Mouse (Mus musculus): ENCODE measurements at regions not wholly inside any gene's neighbourhood (a gene's known extent, or its start where the extent isn't known, plus 50 kb on each side); places are given as distances from the start of the nearest gene placed in this dataset.
A peak's percentile ranks its signal among the peaks of the same experiment; 100 is the strongest.
"Not testable (repeated sequence)": the region's sequence is repeated elsewhere in the genome, so short reads cannot be mapped to it uniquely, and the experiment has no call there.

- no peak for DNase-seq (ENCODE audit: low read depth)
Measured at GRCm38 (mm10) chr17:81319605-81320004, 122.0 kb upstream of the Gm11096 start.

- DNase-seq (ENCODE audit: low read depth), result no peak
Measured at GRCm38 (mm10) chr17:81316655-81317054, 124.9 kb upstream of the Gm11096 start.

- DNase-seq (ENCODE audit: low read depth), result no peak
Measured at GRCm38 (mm10) chr17:81305880-81306279, 135.7 kb upstream of the Gm11096 start.

GRCm38 (mm10) chr17:81304574-81304973 lies 137.0 kb upstream of the Gm11096 start:
- no peak for DNase-seq (ENCODE audit: low read depth)

GRCm38 (mm10) chr17:81302490-81302889 lies 139.1 kb upstream of the Gm11096 start:
- no peak for DNase-seq (ENCODE audit: low read depth)

GRCm38 (mm10) chr17:81291829-81292228 lies 149.7 kb upstream of the Gm11096 start:
- no peak for DNase-seq (ENCODE audit: low read depth)

GRCm38 (mm10) chr17:81282543-81282942 lies 159.0 kb upstream of the Gm11096 start:
- DNase-seq (ENCODE audit: low read depth), result no peak

GRCm38 (mm10) chr17:81270235-81270634 lies 171.3 kb upstream of the Gm11096 start:
- no peak for DNase-seq (ENCODE audit: low read depth)

- no peak for DNase-seq (ENCODE audit: low read depth)
Measured at GRCm38 (mm10) chr17:81261957-81262356, 179.6 kb upstream of the Gm11096 start.

GRCm38 (mm10) chr17:81260036-81260435 lies 181.5 kb upstream of the Gm11096 start:
- DNase-seq (ENCODE audit: low read depth), result no peak

GRCm38 (mm10) chr17:81256106-81256505 lies 185.5 kb upstream of the Gm11096 start:
- DNase-seq (ENCODE audit: low read depth), result no peak

GRCm38 (mm10) chr17:81250748-81251147 lies 185.9 kb upstream of the Thumpd2 start:
- DNase-seq (ENCODE audit: low read depth), result no peak

GRCm38 (mm10) chr17:81246156-81246555 lies 181.3 kb upstream of the Thumpd2 start:
- DNase-seq (ENCODE audit: low read depth), result no peak

- DNase-seq (ENCODE audit: low read depth), result not testable (repeated sequence)
Measured at GRCm38 (mm10) chr17:81231771-81232170, 166.9 kb upstream of the Thumpd2 start.

- DNase-seq (ENCODE audit: low read depth), result no peak
Measured at GRCm38 (mm10) chr17:81225281-81225680, 160.4 kb upstream of the Thumpd2 start.

GRCm38 (mm10) chr17:81221436-81221835 lies 156.6 kb upstream of the Thumpd2 start:
- DNase-seq (ENCODE audit: low read depth), result no peak

- no peak for DNase-seq (ENCODE audit: low read depth)
Measured at GRCm38 (mm10) chr17:81214844-81215243, 150.0 kb upstream of the Thumpd2 start.

- no peak for DNase-seq (ENCODE audit: low read depth)
Measured at GRCm38 (mm10) chr17:81212043-81212442, 147.2 kb upstream of the Thumpd2 start.

- no peak for DNase-seq (ENCODE audit: low read depth)
Measured at GRCm38 (mm10) chr17:81210389-81210788, 145.5 kb upstream of the Thumpd2 start.

- DNase-seq (ENCODE audit: low read depth), result no peak
Measured at GRCm38 (mm10) chr17:81209323-81209722, 144.4 kb upstream of the Thumpd2 start.

GRCm38 (mm10) chr17:81201052-81201451 lies 136.2 kb upstream of the Thumpd2 start:
- no peak for DNase-seq (ENCODE audit: low read depth)

GRCm38 (mm10) chr17:81194006-81194405 lies 129.1 kb upstream of the Thumpd2 start:
- no peak for DNase-seq (ENCODE audit: low read depth)

- DNase-seq (ENCODE audit: low read depth), result peak; percentile 24
Measured at GRCm38 (mm10) chr17:81193230-81193871, 128.5 kb upstream of the Thumpd2 start.

- DNase-seq (ENCODE audit: low read depth), result no peak
Measured at GRCm38 (mm10) chr17:81189996-81190395, 125.1 kb upstream of the Thumpd2 start.

Data from c-Kit-positive CD71-positive TER-119-negative erythroid progenitor cells, embryonic 14.5 days (primary cell).